Mouse (Mus musculus): ENCODE measurements around the gene Hcn1. TPM values are rescaled to one million over a fixed set of nuclear protein-coding genes. Genes with fewer than 3 reads are reported as not detected.
"Not testable (repeated sequence)": the region's sequence is repeated elsewhere in the genome, so short reads cannot be mapped to it uniquely, and the experiment has no call there.

Hcn1 gene
- polyA plus RNA-seq, 2 experiments: under 0.01 TPM; not detected in 1

DNA sequence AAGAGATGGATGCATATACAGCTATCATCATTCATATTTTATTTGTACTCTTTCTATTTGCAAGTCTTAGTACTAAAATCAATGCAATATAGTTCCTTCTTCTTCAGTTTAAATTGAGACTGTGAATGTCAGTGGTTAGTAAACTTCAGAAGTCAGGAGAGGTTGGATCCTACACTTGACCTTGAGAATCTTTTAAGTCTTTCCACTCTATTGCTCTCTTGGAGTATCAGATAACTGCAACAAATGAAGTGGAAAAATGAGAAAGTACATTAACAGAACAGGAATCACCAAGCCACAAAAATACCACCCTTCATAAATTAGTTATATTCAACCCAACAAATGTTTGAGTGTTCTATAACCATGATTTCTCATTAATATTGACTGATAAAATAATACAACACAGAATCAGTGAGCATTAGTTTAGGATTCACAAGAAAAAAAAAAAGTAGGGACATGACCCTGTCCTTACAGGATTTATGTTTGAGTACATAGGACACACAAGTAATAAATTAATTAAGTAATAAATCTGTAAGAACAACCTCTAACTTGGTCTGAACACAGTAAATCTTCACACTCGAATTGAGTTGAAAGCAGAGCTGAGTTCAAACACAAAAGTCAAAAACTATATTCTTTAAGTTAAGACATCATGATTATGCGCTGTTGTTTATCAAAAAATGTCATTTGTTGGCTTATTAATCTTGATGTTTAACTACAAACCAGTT is 397.8 kb downstream of the Hcn1 start:
- DNase-seq (ENCODE audit: low read depth in 3 of 3, low spot score in 3 of 3): no peak
- no peak overlapping the region for H3K9ac ChIP-seq (replicated peaks)
- WGBS (ENCODE audit: insufficient replicate concordance): 57% methylated on average over 2 of the region's 2 CpGs
- no peak overlapping the region for H3K4me2 ChIP-seq (ENCODE audit: low read depth)
- no peaks in the 10 kb centered on the region for H3K4me1 ChIP-seq (replicated peaks; ENCODE audit: control insufficient read depth in 2 of 2, insufficient read depth in 2 of 2, low read length in 1 of 2)
- H3K4me3 ChIP-seq (ENCODE audit: insufficient read depth in 1 of 2, low read depth in 2 of 2, low read length in 2 of 2): no peak overlapping the region
- no peak for TF ChIP-seq CTCF (IDR thresholded peaks at IDR 0.05; ENCODE audit: low read depth)
- TF ChIP-seq EP300 (IDR thresholded peaks at IDR 0.05; ENCODE audit: low read depth): no peak
- H3K9me3 ChIP-seq (ENCODE audit: control insufficient read depth, low read length): no peaks in the 10 kb centered on the region
- no peaks in the 10 kb centered on the region for H3K36me3 ChIP-seq (replicated peaks; ENCODE audit: control insufficient read depth, insufficient read depth, low read depth)
- no peak overlapping the region for H3K27ac ChIP-seq
- H3K27me3 ChIP-seq (ENCODE audit: control insufficient read depth, insufficient read depth, low read length): no peaks in the 10 kb centered on the region
- ATAC-seq (ENCODE audit: insufficient read depth): no peak

DNA sequence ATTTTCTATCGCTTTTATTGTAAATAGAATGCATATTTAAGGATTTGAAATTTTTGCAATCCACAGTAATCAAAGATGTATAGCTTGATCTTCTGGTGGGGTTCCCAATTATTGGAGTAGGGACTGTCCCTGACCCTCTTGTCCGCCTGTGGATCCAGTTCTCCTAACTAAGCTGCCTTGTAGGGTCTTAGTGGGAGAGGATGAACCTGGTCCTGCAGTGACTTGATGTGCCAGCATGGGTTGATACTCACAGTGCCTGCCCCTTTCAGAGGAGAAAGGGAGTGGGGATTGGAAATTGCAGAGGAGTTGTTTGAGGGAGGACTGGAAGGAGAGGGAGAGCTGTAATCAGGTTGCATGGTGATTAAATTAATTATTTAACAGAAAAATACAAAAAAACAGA is 398.4 kb downstream of the Hcn1 start:
- no peak overlapping the region for H3K4me2 ChIP-seq (ENCODE audit: low read depth)
- H3K9me3 ChIP-seq (ENCODE audit: control insufficient read depth, low read length): no peaks in the 10 kb centered on the region
- TF ChIP-seq EP300 (IDR thresholded peaks at IDR 0.05; ENCODE audit: low read depth) (no peak), CTCF (IDR thresholded peaks at IDR 0.05; ENCODE audit: low read depth) (no peak)
- H3K27me3 ChIP-seq (ENCODE audit: control insufficient read depth, insufficient read depth, low read length): no peaks in the 10 kb centered on the region
- H3K36me3 ChIP-seq (replicated peaks; ENCODE audit: control insufficient read depth, insufficient read depth, low read depth): no peaks in the 10 kb centered on the region
- no peak overlapping the region for H3K9ac ChIP-seq (replicated peaks)
- no peak overlapping the region for H3K27ac ChIP-seq
- 47% methylated on average over 2 of the region's 2 CpGs for WGBS (ENCODE audit: insufficient replicate concordance)
- H3K4me3 ChIP-seq (ENCODE audit: insufficient read depth in 1 of 2, low read depth in 2 of 2, low read length in 2 of 2): no peak overlapping the region
- DNase-seq (ENCODE audit: low read depth in 3 of 3, low spot score in 3 of 3) (no peak), ATAC-seq (ENCODE audit: insufficient read depth) (no peak)
- no peaks in the 10 kb centered on the region for H3K4me1 ChIP-seq (replicated peaks; ENCODE audit: control insufficient read depth in 2 of 2, insufficient read depth in 2 of 2, low read length in 1 of 2)

DNA sequence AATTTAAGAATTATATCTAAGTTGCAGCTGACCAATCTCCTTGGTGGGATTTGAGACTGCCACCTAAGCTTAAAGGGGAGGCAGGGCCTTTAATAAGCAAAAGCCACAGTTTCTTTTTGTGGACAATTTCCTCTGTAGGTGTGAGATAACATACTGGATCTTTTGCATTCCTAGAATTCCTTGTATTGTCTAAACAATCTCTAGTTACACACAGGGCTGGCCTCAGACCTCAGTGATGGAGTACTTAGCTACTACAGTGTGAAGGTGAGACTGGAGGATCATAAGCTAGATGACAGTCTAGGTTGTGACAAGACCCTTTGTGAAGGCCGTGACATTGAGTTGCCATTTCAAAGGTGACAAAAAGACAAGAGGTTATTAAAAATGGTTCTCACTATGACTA is 419.1 kb downstream of the Hcn1 start:
- H3K4me3 ChIP-seq (ENCODE audit: insufficient read depth in 1 of 2, low read depth in 2 of 2, low read length in 2 of 2): no peak overlapping the region
- no peak overlapping the region for H3K9ac ChIP-seq (replicated peaks)
- no peak overlapping the region for H3K27ac ChIP-seq
- ATAC-seq (ENCODE audit: insufficient read depth): no peak
- H3K4me2 ChIP-seq (ENCODE audit: low read depth): no peak overlapping the region
- no peak for TF ChIP-seq CTCF (IDR thresholded peaks at IDR 0.05; ENCODE audit: low read depth)
- TF ChIP-seq EP300 (IDR thresholded peaks at IDR 0.05; ENCODE audit: low read depth): no peak
- no peak for DNase-seq (ENCODE audit: low read depth in 3 of 3, low spot score in 3 of 3)
- H3K4me1 ChIP-seq (replicated peaks; ENCODE audit: control insufficient read depth in 2 of 2, insufficient read depth in 2 of 2, low read length in 1 of 2): no peaks in the 10 kb centered on the region
- no peaks in the 10 kb centered on the region for H3K9me3 ChIP-seq (ENCODE audit: control insufficient read depth, low read length)
- no peaks in the 10 kb centered on the region for H3K27me3 ChIP-seq (ENCODE audit: control insufficient read depth, insufficient read depth, low read length)
- WGBS (ENCODE audit: insufficient replicate concordance): 41% methylated on average over 1 of the region's 1 CpGs
- no peaks in the 10 kb centered on the region for H3K36me3 ChIP-seq (replicated peaks; ENCODE audit: control insufficient read depth, insufficient read depth, low read depth)

DNA sequence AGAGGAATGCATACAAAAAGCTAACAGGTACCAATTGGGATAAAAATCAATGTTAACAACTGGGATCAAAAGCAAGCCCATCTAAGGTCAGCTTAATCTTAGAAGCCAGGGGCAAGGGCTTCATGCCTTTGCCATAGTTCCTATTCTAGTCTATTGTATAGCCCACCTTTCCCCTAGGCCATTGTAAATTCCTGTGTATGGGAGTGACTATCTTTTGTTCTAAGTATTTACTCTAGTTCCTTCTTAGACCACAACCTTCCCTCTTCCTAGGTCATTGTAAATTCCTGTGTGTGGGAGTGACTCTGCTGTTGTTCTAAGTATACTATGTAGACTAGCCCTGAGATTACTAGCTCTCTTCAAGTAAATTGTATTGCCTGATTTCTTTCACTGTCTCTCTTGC is 420.8 kb downstream of the Hcn1 start:
- H3K27me3 ChIP-seq (ENCODE audit: control insufficient read depth, insufficient read depth, low read length); H3K4me1 ChIP-seq (replicated peaks; ENCODE audit: control insufficient read depth in 2 of 2, insufficient read depth in 2 of 2, low read length in 1 of 2); DNase-seq (ENCODE audit: low read depth in 3 of 3, low spot score in 3 of 3); H3K9ac ChIP-seq (replicated peaks); H3K9me3 ChIP-seq (ENCODE audit: control insufficient read depth, low read length); H3K27ac ChIP-seq; ATAC-seq (ENCODE audit: insufficient read depth); H3K36me3 ChIP-seq (replicated peaks; ENCODE audit: control insufficient read depth, insufficient read depth, low read depth); H3K4me3 ChIP-seq (ENCODE audit: insufficient read depth in 1 of 2, low read depth in 2 of 2, low read length in 2 of 2); H3K4me2 ChIP-seq (ENCODE audit: low read depth): not testable (repeated sequence)

DNA sequence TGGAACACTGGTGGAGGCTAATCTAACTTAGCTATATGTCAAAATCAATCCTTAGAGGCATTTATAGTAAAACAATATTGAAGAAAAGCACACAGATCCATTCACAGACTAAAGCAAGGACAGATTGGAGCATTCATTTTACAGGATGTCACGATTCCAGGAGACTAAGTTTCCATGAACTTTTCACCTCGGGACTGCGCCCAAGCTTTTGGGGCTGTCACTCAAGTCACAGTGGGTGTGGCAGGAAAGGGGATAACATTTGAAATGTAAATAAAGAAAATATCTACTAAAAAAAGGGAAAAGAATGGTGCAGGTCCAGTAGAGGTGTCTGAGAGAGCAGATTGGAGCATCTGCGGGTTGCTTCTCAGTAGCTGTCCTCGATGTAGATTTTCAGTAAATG is 421.3 kb downstream of the Hcn1 start:
- Histone ChIP-seq H3K4me2 (ENCODE audit: low read depth) (no peak overlapping the region), H3K9ac (replicated peaks) (no peak overlapping the region), H3K36me3 (replicated peaks; ENCODE audit: control insufficient read depth, insufficient read depth, low read depth) (no peaks in the 10 kb centered on the region), H3K4me1 (replicated peaks; ENCODE audit: control insufficient read depth in 2 of 2, insufficient read depth in 2 of 2, low read length in 1 of 2) (no peaks in the 10 kb centered on the region), H3K9me3 (ENCODE audit: control insufficient read depth, low read length) (no peaks in the 10 kb centered on the region), H3K27me3 (ENCODE audit: control insufficient read depth, insufficient read depth, low read length) (no peaks in the 10 kb centered on the region), H3K4me3 (ENCODE audit: insufficient read depth in 1 of 2, low read depth in 2 of 2, low read length in 2 of 2) (no peak overlapping the region), H3K27ac (no peak overlapping the region)
- no peak for TF ChIP-seq CTCF (IDR thresholded peaks at IDR 0.05; ENCODE audit: low read depth)
- TF ChIP-seq EP300 (IDR thresholded peaks at IDR 0.05; ENCODE audit: low read depth): no peak
- WGBS (ENCODE audit: insufficient replicate concordance): 65% methylated on average over 5 of the region's 5 CpGs
- ATAC-seq (ENCODE audit: insufficient read depth) (no peak), DNase-seq (ENCODE audit: low read depth in 3 of 3, low spot score in 3 of 3) (no peak)
